Mouse (Mus musculus): Measurements from ENCODE around the gene Tenm2.

GRCm38 (mm10) chr11:36246152-36246551 lies 989.6 kb downstream of the Tenm2 start:
- TF ChIP-seq CTCF (IDR thresholded peaks at IDR 0.05) = peak; percentile 23
- TF ChIP-seq EP300 (IDR thresholded peaks at IDR 0.05) = no peak

Data from lung, postnatal 0 days (tissue).